28 mouse cellular contexts compared by ENCODE assay signal in genomic region chr14:106136272-106136671, GRCm38 (mm10). TPM values are rescaled to one million over a fixed set of nuclear protein-coding genes. Genes with fewer than 3 reads are reported as not detected.
"Had no signal": no experiment of that assay in that cellular context is flagged by ENCODE, and none has a peak within 500 bp of the region (broad histone marks: within the 10 kb centered on the region; RNA-seq: fewer than 3 reads in every experiment).

No protein-coding gene starts in this region.

- H3K4me1 ChIP-seq: liver, embryonic 15.5 days; lung, embryonic 15.5 days; megakaryocyte, embryonic 14.5 days; midbrain, embryonic 13.5 days; midbrain, embryonic 15.5 days; neural tube, embryonic 12.5 days had no signal

- DNase-seq: liver, postnatal 0 days; lung, adult 2 months; lung, postnatal 14 days; lung, postnatal 36 days; right cerebral cortex, postnatal 14 days; right cerebral cortex, postnatal 4 days; spleen, adult 18-20 months; thymus, adult 18-20 months; thymus, postnatal 14 days; thymus, postnatal 4 days had no signal

- H3K4me2 ChIP-seq: liver, embryonic 15.5 days; lung, embryonic 15.5 days; midbrain, embryonic 11.5 days; midbrain, embryonic 13.5 days; midbrain, embryonic 15.5 days; neural tube, embryonic 12.5 days had no signal

- H3K4me3 ChIP-seq: liver, embryonic 15.5 days; lung, embryonic 15.5 days; megakaryocyte, embryonic 14.5 days; midbrain, embryonic 13.5 days; midbrain, embryonic 15.5 days; neural tube, embryonic 12.5 days had no signal

- H3K9ac ChIP-seq: liver, embryonic 15.5 days; liver, postnatal 0 days; lung, embryonic 15.5 days; midbrain, embryonic 13.5 days; midbrain, embryonic 15.5 days; neural tube, embryonic 12.5 days had no signal

- H3K9me3 ChIP-seq: liver, embryonic 15.5 days; lung, embryonic 15.5 days; midbrain, embryonic 13.5 days; midbrain, embryonic 15.5 days had no signal

- H3K27ac ChIP-seq: liver, embryonic 15.5 days; lung, embryonic 15.5 days; macrophage; midbrain, embryonic 13.5 days; midbrain, embryonic 15.5 days; neural tube, embryonic 12.5 days had no signal

- H3K36me3 ChIP-seq: liver, embryonic 15.5 days; lung, embryonic 15.5 days; midbrain, embryonic 13.5 days; midbrain, embryonic 15.5 days; neural tube, embryonic 12.5 days had no signal

- ATAC-seq: liver, postnatal 0 days; lung, postnatal 0 days; midbrain, embryonic 13.5 days; midbrain, embryonic 15.5 days had no signal

- H3K27me3 ChIP-seq: liver, embryonic 15.5 days; lung, embryonic 15.5 days; megakaryocyte, embryonic 14.5 days; midbrain, embryonic 13.5 days; midbrain, embryonic 15.5 days; neural tube, embryonic 12.5 days had no signal

RNA-seq across cellular contexts. Expression of gene Trim52, which starts 30.3 kb away (rescaled TPM):
- total RNA-seq: midbrain, postnatal 0 days; monocyte, adult 5-6 weeks; neutrophil, adult 5-6 weeks had no signal
- polyA plus RNA-seq: liver, embryonic 15.5 days; liver, postnatal 0 days; lung, adult 2 months; lung, embryonic 15.5 days; lung, postnatal 0 days; macrophage; midbrain, embryonic 11.5 days; midbrain, embryonic 13.5 days; midbrain, embryonic 15.5 days; midbrain, postnatal 0 days; neural tube, embryonic 12.5 days; neural tube, embryonic 14.5 days; small intestine, adult 2 months; stomach, embryonic 14.5 days; stomach, embryonic 16.5 days; thymus, postnatal 0 days; urinary bladder, adult 2 months had no signal
